Comparison of ENCODE assay signal across 8 mouse cellular contexts in the genomic region with DNA sequence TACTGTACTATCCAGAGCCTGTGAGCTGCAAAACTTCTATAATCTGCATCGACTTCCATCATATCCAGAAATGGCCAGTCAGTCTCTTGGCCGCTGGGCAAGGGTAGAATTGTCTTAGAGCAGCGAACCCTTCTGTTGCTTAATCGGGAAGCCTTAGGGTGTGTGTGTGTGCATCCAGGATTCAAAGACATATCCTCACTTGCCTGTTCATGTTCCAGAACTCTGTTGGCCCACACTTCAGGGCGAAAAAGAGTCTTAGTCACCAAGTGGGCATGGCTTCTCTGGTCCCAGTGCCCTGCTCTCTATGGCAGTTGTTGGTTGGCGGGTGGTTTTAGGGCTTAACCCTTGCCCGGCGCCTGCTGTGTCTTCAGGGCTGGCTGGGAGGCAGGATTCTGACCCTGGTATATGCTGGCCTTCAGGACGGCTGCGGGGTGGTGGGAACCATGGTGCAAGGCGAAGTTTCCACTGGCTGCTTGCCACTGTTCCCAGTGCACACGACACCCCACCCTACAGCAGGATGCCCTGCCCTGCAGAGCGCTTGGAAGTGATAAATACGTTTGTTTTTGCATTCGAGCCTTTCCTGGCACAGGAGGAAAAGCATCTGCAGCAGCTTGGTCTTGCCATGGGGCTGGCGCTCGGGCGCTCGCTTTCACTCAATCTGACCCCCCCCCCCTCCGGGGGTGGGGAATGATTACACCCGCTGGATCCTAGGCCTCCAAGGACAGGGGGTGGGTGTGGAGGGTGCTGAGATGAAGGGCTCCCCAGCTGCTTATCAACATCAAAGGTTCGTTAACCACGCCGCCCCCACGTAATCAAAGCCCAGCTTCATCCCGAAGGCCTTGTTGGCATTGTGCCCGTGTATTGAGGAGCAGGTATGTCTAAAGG. TPM values are rescaled to one million over a fixed set of nuclear protein-coding genes. Genes with fewer than 3 reads are reported as not detected.
DNase-seq lines count a peak whose midpoint lies in the region; ATAC-seq and TF ChIP-seq lines count a peak whose summit lies in the region.

No protein-coding gene starts in this region.

- intact Hi-C loops in heart, postnatal 10 days (cut with DNase I), result no loop called here

- no peaks in the 10 kb centered on the region for H3K9me3 ChIP-seq in forebrain, embryonic 11.5 days (ENCODE audit: control insufficient read depth, low read length)
- H3K9me3 ChIP-seq in limb, embryonic 15.5 days, result no peaks in the 10 kb centered on the region; the same call in 1 of the 2 replicates

- TF ChIP-seq CTCF in small intestine, adult 2 months (IDR thresholded peaks at IDR 0.05; ENCODE audit: extremely low read depth, insufficient read length, insufficient replicate concordance, low read depth, low read length), result no peak

- no peaks in the 10 kb centered on the region for H3K27me3 ChIP-seq in forebrain, embryonic 11.5 days (ENCODE audit: control insufficient read depth, insufficient read depth, low read length)
- H3K27me3 ChIP-seq in limb, embryonic 15.5 days, result no peaks in the 10 kb centered on the region
- no peaks in the 10 kb centered on the region for H3K27me3 ChIP-seq in small intestine, adult 2 months (ENCODE audit: control insufficient read depth, insufficient read depth, low read length)

- H3K4me1 ChIP-seq in forebrain, embryonic 11.5 days (replicated peaks; ENCODE audit: control insufficient read depth, insufficient read depth, low read length), result no peaks in the 10 kb centered on the region; the same call in 1 of the 2 replicates
- H3K4me1 ChIP-seq in limb, embryonic 15.5 days, result peaks cover 14% of the 10 kb centered on the region
- peaks cover 12% of the 10 kb centered on the region; the same call in 1 of the 2 replicates for H3K4me1 ChIP-seq in small intestine, adult 2 months (ENCODE audit: control insufficient read depth, insufficient read depth, insufficient read length, low read length)

- no peak overlapping the region for H3K27ac ChIP-seq in forebrain, embryonic 11.5 days (ENCODE audit: low read depth, low read length)
- peak overlapping the region; percentile 68; the same call in 1 of the 2 replicates for H3K27ac ChIP-seq in limb, embryonic 15.5 days
- H3K27ac ChIP-seq in small intestine, adult 2 months (ENCODE audit: insufficient read depth, low read depth, low read length), result peak overlapping the region; percentile 72

- TF ChIP-seq POLR2A in small intestine, adult 2 months (IDR thresholded peaks at IDR 0.05; ENCODE audit: low read depth, low read length), result no peak

- ATAC-seq in forebrain, embryonic 11.5 days (replicated peaks; ENCODE audit: low FRiP score), result no peak
- peak; percentile 71 for ATAC-seq in limb, embryonic 15.5 days (ENCODE audit: insufficient number of reproducible peaks, low FRiP score, low TSS enrichment, low read depth)

- H3K36me3 ChIP-seq in forebrain, embryonic 11.5 days (ENCODE audit: control insufficient read depth, insufficient read depth, low read length), result no peaks in the 10 kb centered on the region
- H3K36me3 ChIP-seq in limb, embryonic 15.5 days, result no peaks in the 10 kb centered on the region
- no peaks in the 10 kb centered on the region for H3K36me3 ChIP-seq in small intestine, adult 2 months (ENCODE audit: control insufficient read depth, insufficient read depth, low read length)

- no peak overlapping the region for H3K9ac ChIP-seq in forebrain, embryonic 11.5 days (ENCODE audit: low read length)
- H3K9ac ChIP-seq in limb, embryonic 15.5 days, result no peak overlapping the region

- no peak overlapping the region for H3K4me2 ChIP-seq in forebrain, embryonic 11.5 days (ENCODE audit: low read depth, low read length, severe bottlenecking)
- peak overlapping the region; percentile 15; the same call in 1 of the 2 replicates for H3K4me2 ChIP-seq in limb, embryonic 15.5 days

- WGBS in forebrain, embryonic 11.5 days, result 74% methylated on average over 27 of the region's 27 CpGs
- WGBS in limb, embryonic 15.5 days, result 43% methylated on average over 27 of the region's 27 CpGs
- 14% methylated on average over 27 of the region's 27 CpGs for WGBS in small intestine, adult 2 months

- peak; percentile 56 for DNase-seq in testis, postnatal 10 days (ENCODE audit: low spot score)
- no peak for DNase-seq in testis, postnatal 14 days (ENCODE audit: low spot score)
- peak; percentile 53 for DNase-seq in forebrain, embryonic 11.5 days (ENCODE audit: low spot score)
- DNase-seq in heart, postnatal 10 days, result peak; percentile 64 to 68
- DNase-seq in layer of hippocampus, adult 11-12 months (ENCODE audit: low spot score), result no peak
- no peak for DNase-seq in c-Kit-positive CD71-positive TER-119-positive erythroid progenitor cells, embryonic 14.5 days (ENCODE audit: low spot score)

- H3K4me3 ChIP-seq in forebrain, embryonic 11.5 days (ENCODE audit: low read depth, low read length), result no peak overlapping the region
- no peak overlapping the region for H3K4me3 ChIP-seq in limb, embryonic 15.5 days
- H3K4me3 ChIP-seq in small intestine, adult 2 months (ENCODE audit: low read depth, low read length), result peak overlapping the region; percentile 10

RNA-seq across cellular contexts. Expression of a gene that starts 54.9 kb away (rescaled TPM):
- 54.2 and 59.5 TPM in 2 replicates for polyA plus RNA-seq in forebrain, embryonic 11.5 days (2014; fragmentation: Nextera tagmentation; extraction: Ambion mirVana)
- total RNA-seq in heart, postnatal 10 days (2021), result 10 to 100 TPM; 95.3 to 98.2 TPM
- 38.5 and 47.2 TPM in 2 replicates for polyA plus RNA-seq in limb, embryonic 15.5 days (2015; fragmentation: Nextera tagmentation; extraction: Ambion mirVana)
- 23.5 and 49.8 TPM in 2 replicates for polyA plus RNA-seq in small intestine, adult 2 months (2012; rRNA removed)

Comparison
In these comparisons a context has a peak if more than half of its experiments do, and no peak if none do; other contexts are left out.
1. DNase-seq: peak in testis, postnatal 10 days (single experiment), forebrain, embryonic 11.5 days (single experiment) and heart, postnatal 10 days (2 of 2); none in testis, postnatal 14 days (single experiment), layer of hippocampus, adult 11-12 months (single experiment) and c-Kit-positive CD71-positive TER-119-positive erythroid progenitor cells, embryonic 14.5 days (single experiment).